Mouse (Mus musculus) c-Kit-negative CD71-positive TER-119-positive erythroid progenitor cells, embryonic 14.5 days (primary cell): ENCODE data around the gene Smim24.

Source experiments
- DNase-seq: peaks from one replicate; pipeline ENCODE4 v3.0.0-alpha.2; 2013; ENCODE audit warnings: low read depth, low spot score

Smim24 gene

GRCm38 (mm10) chr10:81392781-81393185 lies at the start of gene Smim24:
Gene Smim24 (plus strand): TSS chr10:81393051.
- DNase-seq, result no peak

- DNase-seq, result no peak
Measured at GRCm38 (mm10) chr10:81344421-81345161, 48.3 kb upstream of the Smim24 start.

- no peak for DNase-seq
Measured at GRCm38 (mm10) chr10:81345162-81345534, 47.7 kb upstream of the Smim24 start.

GRCm38 (mm10) chr10:81346453-81347067 lies 46.3 kb upstream of the Smim24 start:
- DNase-seq, result peak; percentile 63

GRCm38 (mm10) chr10:81349146-81349545 lies 43.7 kb upstream of the Smim24 start:
- DNase-seq, result peak; percentile 66

- no peak for DNase-seq
Measured at GRCm38 (mm10) chr10:81349961-81350350, 42.9 kb upstream of the Smim24 start.

GRCm38 (mm10) chr10:81350351-81351063 lies 42.3 kb upstream of the Smim24 start, which contains the start of gene Hmg20b:
Gene Hmg20b (minus strand): TSS chr10:81350480.
- DNase-seq, result peak; percentile 98

GRCm38 (mm10) chr10:81351678-81352291 lies 41.1 kb upstream of the Smim24 start:
- DNase-seq, result peak; percentile 77

- DNase-seq, result no peak
Measured at GRCm38 (mm10) chr10:81354738-81355477, 37.9 kb upstream of the Smim24 start.

GRCm38 (mm10) chr10:81355533-81355932 lies 37.3 kb upstream of the Smim24 start:
- DNase-seq, result no peak

- no peak for DNase-seq
Measured at GRCm38 (mm10) chr10:81356352-81356990, 36.4 kb upstream of the Smim24 start.

- peak; percentile 83 for DNase-seq
Measured at GRCm38 (mm10) chr10:81356991-81357844, 35.6 kb upstream of the Smim24 start, which contains the start of gene Mfsd12. Gene Mfsd12 (plus strand): TSS chr10:81357491.

GRCm38 (mm10) chr10:81358209-81358608 lies 34.6 kb upstream of the Smim24 start:
- no peak for DNase-seq

- no peak for DNase-seq
Measured at GRCm38 (mm10) chr10:81358841-81359240, 34.0 kb upstream of the Smim24 start.

GRCm38 (mm10) chr10:81360721-81361120 lies 32.1 kb upstream of the Smim24 start:
- no peak for DNase-seq

GRCm38 (mm10) chr10:81362336-81362949 lies 30.4 kb upstream of the Smim24 start:
- DNase-seq, result peak; percentile 77

GRCm38 (mm10) chr10:81363436-81364346 lies 29.2 kb upstream of the Smim24 start:
- no peak for DNase-seq

- no peak for DNase-seq
Measured at GRCm38 (mm10) chr10:81364666-81365065, 28.2 kb upstream of the Smim24 start.
